ENCODE assay signal across 7 mouse cellular contexts in the genomic region with DNA sequence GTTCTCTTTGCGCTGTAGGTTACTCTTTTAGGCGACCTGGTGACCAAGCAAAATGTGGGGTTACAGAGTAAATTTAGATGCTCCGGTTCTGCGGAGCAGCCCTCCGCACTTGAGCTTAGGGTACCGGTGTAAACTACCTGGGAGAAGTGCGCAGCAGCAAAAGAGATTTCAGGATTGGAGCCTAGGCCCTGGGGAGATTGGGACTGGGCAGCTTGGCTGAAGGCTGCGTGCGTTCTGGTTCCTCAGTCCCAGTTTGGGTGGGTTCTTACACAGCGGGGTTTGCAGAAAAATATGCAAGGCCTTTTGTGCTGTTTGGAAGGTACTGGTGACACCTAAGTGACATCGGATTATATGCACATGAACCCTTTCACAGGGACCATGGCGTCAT. TPM values are rescaled to one million over a fixed set of nuclear protein-coding genes. Genes with fewer than 3 reads are reported as not detected.
A peak's percentile ranks its signal among the peaks of the same experiment; 100 is the strongest.
DNase-seq lines count a peak whose midpoint lies in the region; ATAC-seq and TF ChIP-seq lines count a peak whose summit lies in the region.

No protein-coding gene starts in this region.

- TF ChIP-seq CTCF in stomach, postnatal 0 days (IDR thresholded peaks at IDR 0.05; ENCODE audit: low read depth), result no peak

- H3K27ac ChIP-seq in neural tube, embryonic 11.5 days (ENCODE audit: low read depth, low read length), result no peak overlapping the region
- H3K27ac ChIP-seq in forebrain, embryonic 14.5 days (ENCODE audit: low read depth, low read length), result no peak overlapping the region
- H3K27ac ChIP-seq in liver, embryonic 12.5 days, result no peak overlapping the region
- H3K27ac ChIP-seq in stomach, postnatal 0 days (replicated peaks), result no peak overlapping the region

- H3K4me1 ChIP-seq in neural tube, embryonic 11.5 days (ENCODE audit: control insufficient read depth, insufficient read depth, low read length), result no peaks in the 10 kb centered on the region
- no peaks in the 10 kb centered on the region for H3K4me1 ChIP-seq in forebrain, embryonic 14.5 days (ENCODE audit: control insufficient read depth, insufficient read depth, low read length)
- peaks cover 5% of the 10 kb centered on the region; the same call in 1 of the 2 replicates for H3K4me1 ChIP-seq in liver, embryonic 12.5 days
- H3K4me1 ChIP-seq in stomach, postnatal 0 days (replicated peaks; ENCODE audit: control insufficient read depth, insufficient read depth), result no peaks in the 10 kb centered on the region

- peak; percentile 20 for DNase-seq in neural tube, embryonic 11.5 days (ENCODE audit: low spot score)
- DNase-seq in neural tube, embryonic 10.5 days (ENCODE audit: extremely low spot score, low spot score), result no peak
- DNase-seq in forebrain, embryonic 14.5 days (ENCODE audit: low spot score), result peak; percentile 27
- no peak for DNase-seq in stomach, postnatal 0 days (ENCODE audit: low spot score)
- DNase-seq in adrenal gland, postnatal 14 days, result no peak
- DNase-seq in adrenal gland, adult 18-20 months (ENCODE audit: low spot score in 2 of 2), result no peak

- H3K36me3 ChIP-seq in neural tube, embryonic 11.5 days (ENCODE audit: control insufficient read depth, insufficient read depth, low read length), result no peaks in the 10 kb centered on the region
- no peaks in the 10 kb centered on the region for H3K36me3 ChIP-seq in forebrain, embryonic 14.5 days (ENCODE audit: control insufficient read depth, insufficient read depth, low read length)
- H3K36me3 ChIP-seq in liver, embryonic 12.5 days, result 0 out of 2 replicates have a peak, but pooled peaks cover 3% of the 10 kb centered on the region
- no peaks in the 10 kb centered on the region for H3K36me3 ChIP-seq in stomach, postnatal 0 days (ENCODE audit: control insufficient read depth, insufficient read depth, low read length)

- no peaks in the 10 kb centered on the region for H3K9me3 ChIP-seq in neural tube, embryonic 11.5 days (ENCODE audit: control insufficient read depth, low read length)
- no peaks in the 10 kb centered on the region for H3K9me3 ChIP-seq in forebrain, embryonic 14.5 days (replicated peaks; ENCODE audit: control insufficient read depth, low read length)
- H3K9me3 ChIP-seq in liver, embryonic 12.5 days (replicated peaks), result no peaks in the 10 kb centered on the region
- no peaks in the 10 kb centered on the region for H3K9me3 ChIP-seq in stomach, postnatal 0 days (ENCODE audit: control insufficient read depth, low read length)

- 11% methylated on average over 12 of the region's 12 CpGs for WGBS in neural tube, embryonic 11.5 days
- WGBS in forebrain, embryonic 14.5 days, result 11% methylated on average over 12 of the region's 12 CpGs
- 14% methylated on average over 12 of the region's 12 CpGs for WGBS in liver, embryonic 12.5 days (ENCODE audit: insufficient replicate concordance)
- WGBS in stomach, postnatal 0 days, result 10% methylated on average over 12 of the region's 12 CpGs

- TF ChIP-seq EP300 in stomach, postnatal 0 days (optimal IDR thresholded peaks at IDR 0.05), result no peak

- no peaks in the 10 kb centered on the region for H3K27me3 ChIP-seq in neural tube, embryonic 11.5 days (ENCODE audit: control insufficient read depth, insufficient read depth, low read length)
- no peaks in the 10 kb centered on the region for H3K27me3 ChIP-seq in forebrain, embryonic 14.5 days (replicated peaks; ENCODE audit: control insufficient read depth, insufficient read depth, low read length)
- H3K27me3 ChIP-seq in liver, embryonic 12.5 days (replicated peaks), result peaks cover 28% of the 10 kb centered on the region
- H3K27me3 ChIP-seq in stomach, postnatal 0 days (ENCODE audit: control insufficient read depth, insufficient read depth, low read length), result no peaks in the 10 kb centered on the region

- peak overlapping the region; percentile 90 for H3K4me2 ChIP-seq in neural tube, embryonic 11.5 days (ENCODE audit: low read depth)
- peak overlapping the region; percentile 79 for H3K4me2 ChIP-seq in forebrain, embryonic 14.5 days (ENCODE audit: low read length)
- peak overlapping the region; percentile 76 for H3K4me2 ChIP-seq in liver, embryonic 12.5 days
- H3K4me2 ChIP-seq in stomach, postnatal 0 days (replicated peaks; ENCODE audit: low read depth), result peak overlapping the region; percentile 82

- no peak for ATAC-seq in neural tube, embryonic 11.5 days (ENCODE audit: insufficient read depth, low FRiP score, low TSS enrichment)
- peak; percentile 62 for ATAC-seq in forebrain, embryonic 14.5 days
- ATAC-seq in liver, embryonic 12.5 days, result no peak
- ATAC-seq in stomach, postnatal 0 days (ENCODE audit: low FRiP score, low TSS enrichment), result 0 out of 2 replicates have a peak, but pooled peaks have one; percentile 15

- H3K9ac ChIP-seq in neural tube, embryonic 11.5 days (ENCODE audit: low read length), result peak overlapping the region; percentile 60
- H3K9ac ChIP-seq in forebrain, embryonic 14.5 days (ENCODE audit: low read length), result peak overlapping the region; percentile 63
- H3K9ac ChIP-seq in liver, embryonic 12.5 days, result peak overlapping the region; percentile 46
- peak overlapping the region; percentile 53 for H3K9ac ChIP-seq in stomach, postnatal 0 days (ENCODE audit: low read length)

- H3K4me3 ChIP-seq in neural tube, embryonic 11.5 days (ENCODE audit: low read depth, low read length), result peak overlapping the region; percentile 46
- peak overlapping the region; percentile 46 for H3K4me3 ChIP-seq in forebrain, embryonic 14.5 days (ENCODE audit: low read depth, low read length)
- H3K4me3 ChIP-seq in liver, embryonic 12.5 days, result peak overlapping the region; percentile 52
- H3K4me3 ChIP-seq in stomach, postnatal 0 days (ENCODE audit: low read depth, low read length), result peak overlapping the region; percentile 53

RNA-seq across cellular contexts. Expression of a gene that starts 22.0 kb away (rescaled TPM):
- 42.1 and 48.3 TPM in 2 replicates for polyA plus RNA-seq in neural tube, embryonic 11.5 days (2014; fragmentation: Nextera tagmentation; extraction: Ambion mirVana)
- polyA plus RNA-seq in forebrain, embryonic 14.5 days (2014; fragmentation: Nextera tagmentation; extraction: Ambion mirVana), result 23.6 and 26.2 TPM in 2 replicates
- 33.2 and 33.8 TPM in 2 replicates for polyA plus RNA-seq in liver, embryonic 12.5 days (2016; fragmentation: Nextera tagmentation; extraction: Ambion mirVana)
- 76.3 and 85.5 TPM in 2 replicates for polyA plus RNA-seq in stomach, postnatal 0 days (2015; fragmentation: Nextera tagmentation; extraction: Ambion mirVana)
- 84.4 and 85.4 TPM in 2 replicates for total RNA-seq in adrenal gland, postnatal 14 days (2021)
- total RNA-seq in adrenal gland, adult 18-20 months (2021), result 10 to 100 TPM; 95.3 to 98.3 TPM

RNA-seq across cellular contexts. Expression of a gene that starts 32.4 kb away (rescaled TPM):
- polyA plus RNA-seq in neural tube, embryonic 11.5 days (2014; fragmentation: Nextera tagmentation; extraction: Ambion mirVana), result 24.5 and 26.1 TPM in 2 replicates
- polyA plus RNA-seq in forebrain, embryonic 14.5 days (2014; fragmentation: Nextera tagmentation; extraction: Ambion mirVana), result 25.9 and 26.3 TPM in 2 replicates
- polyA plus RNA-seq in liver, embryonic 12.5 days (2016; fragmentation: Nextera tagmentation; extraction: Ambion mirVana), result 16.7 and 17.7 TPM in 2 replicates
- 27.1 and 28.2 TPM in 2 replicates for polyA plus RNA-seq in stomach, postnatal 0 days (2015; fragmentation: Nextera tagmentation; extraction: Ambion mirVana)
- 25.5 and 25.6 TPM in 2 replicates for total RNA-seq in adrenal gland, postnatal 14 days (2021)
- 10 to 100 TPM; 22.9 to 29.5 TPM for total RNA-seq in adrenal gland, adult 18-20 months (2021)

RNA-seq across cellular contexts. Expression of a gene that starts 32.4 kb away (rescaled TPM):
- 3.4 and 4.7 TPM in 2 replicates for polyA plus RNA-seq in neural tube, embryonic 11.5 days (2014; fragmentation: Nextera tagmentation; extraction: Ambion mirVana)
- 1.7 and 1.8 TPM in 2 replicates for polyA plus RNA-seq in forebrain, embryonic 14.5 days (2014; fragmentation: Nextera tagmentation; extraction: Ambion mirVana)
- 4.7 and 4.8 TPM in 2 replicates for polyA plus RNA-seq in liver, embryonic 12.5 days (2016; fragmentation: Nextera tagmentation; extraction: Ambion mirVana)
- polyA plus RNA-seq in stomach, postnatal 0 days (2015; fragmentation: Nextera tagmentation; extraction: Ambion mirVana), result 5.7 and 5.8 TPM in 2 replicates
- total RNA-seq in adrenal gland, postnatal 14 days (2021), result 6.9 and 8.2 TPM in 2 replicates
- total RNA-seq in adrenal gland, adult 18-20 months (2021), result 1 to 10 TPM; 5.4 to 6.3 TPM

RNA-seq across cellular contexts. Expression of a gene that starts 38.5 kb away (rescaled TPM):
- polyA plus RNA-seq in neural tube, embryonic 11.5 days (2014; fragmentation: Nextera tagmentation; extraction: Ambion mirVana), result not detected in 2 replicates
- not detected in 2 replicates for polyA plus RNA-seq in forebrain, embryonic 14.5 days (2014; fragmentation: Nextera tagmentation; extraction: Ambion mirVana)
- not detected in 2 replicates for polyA plus RNA-seq in liver, embryonic 12.5 days (2016; fragmentation: Nextera tagmentation; extraction: Ambion mirVana)
- not detected in 2 replicates for polyA plus RNA-seq in stomach, postnatal 0 days (2015; fragmentation: Nextera tagmentation; extraction: Ambion mirVana)
- total RNA-seq in adrenal gland, postnatal 14 days (2021), result not detected in 2 replicates
- not detected for total RNA-seq in adrenal gland, adult 18-20 months (2021)

Comparison
In these comparisons a context has a peak if more than half of its experiments do, and no peak if none do; other contexts are left out.
1. DNase-seq: peak in neural tube, embryonic 11.5 days (single experiment) and forebrain, embryonic 14.5 days (single experiment); none in neural tube, embryonic 10.5 days (single experiment), stomach, postnatal 0 days (single experiment), adrenal gland, postnatal 14 days (single experiment) and adrenal gland, adult 18-20 months (0 of 2).
2. ATAC-seq: peak in forebrain, embryonic 14.5 days (single experiment) and stomach, postnatal 0 days (single experiment); none in neural tube, embryonic 11.5 days (single experiment) and liver, embryonic 12.5 days (single experiment).
3. Peak in every context shown above with its lines, with median percentiles within 50 percentile points of each other: H3K4me2 ChIP-seq, H3K4me3 ChIP-seq and H3K9ac ChIP-seq.